Mouse (Mus musculus) duodenum, adult 2 months (tissue): ENCODE data around the gene Olfr355. TPM values are rescaled to one million over a fixed set of nuclear protein-coding genes. Genes with fewer than 3 reads are reported as not detected.

ENCODE experiments used
- polyA plus RNA-seq: library from polyadenylated mRNA; depleted of rRNA; stranded (reverse); fragments of >200 nt; gene quantifications from 2 replicates; pipeline ENCODE4 v1.2.3, GENCODE M21; 2012; ENCODE audit warnings: low replicate concordance; rRNA removed

The Olfr355 gene
- polyA plus RNA-seq = not detected in 2 replicates

DNA sequence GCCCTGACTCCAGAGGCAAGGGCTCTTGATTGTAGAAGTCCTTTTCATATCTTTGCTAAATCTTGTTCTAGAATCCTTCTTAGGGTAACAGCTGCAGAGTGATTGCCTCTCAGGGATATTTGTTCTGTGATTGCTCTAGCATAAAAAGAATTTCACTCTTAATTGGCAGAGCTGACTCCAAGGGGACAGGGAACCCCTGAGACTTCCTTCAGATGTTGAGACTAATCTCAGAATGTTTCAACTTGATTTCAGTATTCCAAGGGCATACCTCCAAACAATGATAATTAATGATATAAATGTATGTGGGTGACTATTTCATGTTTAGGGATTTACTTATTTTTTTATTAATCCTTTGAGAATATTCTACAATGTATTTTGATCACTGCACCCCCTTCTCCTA, at the start of gene Olfr355:
TSS of gene Olfr355 (minus strand) at position 101 of the 400 bp plus-strand sequence.

GRCm38 (mm10) chr2:36936821-36937220, 8.1 kb upstream of the Olfr355 start, which contains the start of gene Olfr356:
Olfr356 (plus strand) TSS chr2:36937121.

DNA sequence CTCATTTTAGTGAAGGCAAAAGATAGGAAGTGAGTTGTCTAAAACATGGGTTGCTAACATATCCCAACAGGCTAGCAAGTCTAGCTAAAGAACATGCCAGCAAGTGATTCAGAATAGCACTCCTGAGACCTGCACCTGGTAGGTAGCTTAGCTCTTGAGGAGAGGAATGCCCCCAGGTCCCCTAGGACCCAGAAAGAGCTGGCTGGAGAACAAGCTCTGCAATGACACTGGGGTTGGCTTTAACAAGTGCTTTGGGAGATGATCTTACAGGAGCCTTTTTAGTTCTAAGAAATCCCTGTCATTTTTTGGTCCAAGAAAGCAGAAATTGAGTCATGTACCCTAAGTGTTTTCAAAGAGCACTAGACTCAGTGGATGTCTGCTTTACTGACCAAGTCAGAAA, 23.3 kb downstream of the Olfr355 start, which contains the start of gene Olfr354:
TSS of gene Olfr354 (plus strand) at position 301 of the 400 bp plus-strand sequence.

GRCm38 (mm10) chr2:36892836-36893235, 35.9 kb downstream of the Olfr355 start, which contains the start of gene Olfr353:
Olfr353 (minus strand) TSS chr2:36892936.

Other genes starting within 250 kb of the Olfr355 start
- not detected in 2 replicates for gene Olfr346, start 243.1 kb downstream of the Olfr355 start, polyA plus RNA-seq
- gene Olfr347, start 197.0 kb downstream of the Olfr355 start, polyA plus RNA-seq = not detected in 2 replicates
- gene Olfr348, start 144.6 kb downstream of the Olfr355 start, polyA plus RNA-seq = not detected in 2 replicates
- gene Olfr50, start 138.4 kb downstream of the Olfr355 start, polyA plus RNA-seq = not detected in 2 replicates
- gene Olfr3, start 111.9 kb downstream of the Olfr355 start, polyA plus RNA-seq = not detected in 2 replicates
- not detected in 2 replicates for gene Olfr350, start 82.6 kb downstream of the Olfr355 start, polyA plus RNA-seq
- gene Olfr351, start 66.2 kb downstream of the Olfr355 start, polyA plus RNA-seq = not detected in 2 replicates
- not detected in 2 replicates for gene Olfr352, start 60.4 kb downstream of the Olfr355 start, polyA plus RNA-seq
- gene Olfr353, start 36.0 kb downstream of the Olfr355 start, polyA plus RNA-seq = not detected in 2 replicates
- gene Olfr354, start 23.2 kb downstream of the Olfr355 start, polyA plus RNA-seq = not detected in 2 replicates
- gene Olfr356, start 8.2 kb upstream of the Olfr355 start, polyA plus RNA-seq = not detected in 2 replicates
- gene Olfr357, start 64.9 kb upstream of the Olfr355 start, polyA plus RNA-seq = not detected in 2 replicates
- not detected in 2 replicates for gene Olfr358, start 80.4 kb upstream of the Olfr355 start, polyA plus RNA-seq
- gene Olfr360, start 136.8 kb upstream of the Olfr355 start, polyA plus RNA-seq = not detected in 2 replicates
- not detected in 2 replicates for gene Olfr361, start 160.4 kb upstream of the Olfr355 start, polyA plus RNA-seq
- not detected in 2 replicates for gene Olfr362, start 189.0 kb upstream of the Olfr355 start, polyA plus RNA-seq
- not detected in 2 replicates for gene Olfr364-ps1, start 210.4 kb upstream of the Olfr355 start, polyA plus RNA-seq